ENCODE assay signal across 25 mouse cellular contexts in the genomic region with DNA sequence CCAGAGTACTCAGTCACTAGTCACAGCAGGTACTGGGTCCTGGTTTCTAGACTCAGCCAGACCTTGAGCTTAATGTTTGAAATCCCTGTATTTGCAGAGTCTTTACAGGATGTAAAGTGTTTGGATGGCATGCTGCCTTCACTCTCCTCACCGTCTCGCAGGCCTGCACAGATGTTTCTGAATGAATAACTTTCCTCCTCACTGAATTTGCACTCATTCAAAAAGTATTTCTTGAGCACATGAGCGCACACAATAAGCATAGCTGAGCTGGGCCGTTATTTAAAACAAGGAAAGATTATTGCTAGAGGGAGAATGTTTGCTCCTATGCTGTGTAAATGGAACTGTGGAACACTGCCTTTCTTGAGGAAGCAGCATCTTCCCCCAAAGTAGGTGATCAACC. TPM values are rescaled to one million over a fixed set of nuclear protein-coding genes. Genes with fewer than 3 reads are reported as not detected.
DNase-seq lines count a peak whose midpoint lies in the region; ATAC-seq lines count a peak whose summit lies in the region.
"Had no signal": no experiment of that assay in that cellular context is flagged by ENCODE, and none has a peak within 500 bp of the region (broad histone marks: within the 10 kb centered on the region; RNA-seq: fewer than 3 reads in every experiment).

No protein-coding gene starts in this region.

- no peaks in the 10 kb centered on the region for H3K9me3 ChIP-seq in forebrain, embryonic 14.5 days (replicated peaks; ENCODE audit: control insufficient read depth, low read length)
- no peaks in the 10 kb centered on the region for H3K9me3 ChIP-seq in forebrain, embryonic 11.5 days (ENCODE audit: control insufficient read depth, low read length)
- no peaks in the 10 kb centered on the region for H3K9me3 ChIP-seq in hindbrain, embryonic 16.5 days (ENCODE audit: control insufficient read depth, low read length)
- H3K9me3 ChIP-seq in neural tube, embryonic 15.5 days (replicated peaks): no peaks in the 10 kb centered on the region
- H3K9me3 ChIP-seq: heart, embryonic 12.5 days; limb, embryonic 10.5 days; stomach, embryonic 15.5 days had no signal

- DNase-seq in forebrain, embryonic 14.5 days (ENCODE audit: low spot score): peak; percentile 11
- no peak for DNase-seq in forebrain, embryonic 11.5 days (ENCODE audit: low spot score)
- DNase-seq in retina, postnatal 1 day: peak; percentile 36
- DNase-seq in retina, embryonic 14.5 days (ENCODE audit: low spot score): no peak
- no peak for DNase-seq in frontal cortex, postnatal 36 days (ENCODE audit: low spot score in 2 of 2)
- DNase-seq: cerebellum, adult 11 months; cerebellum, postnatal 25 days; gastrocnemius, adult 2 months; heart, postnatal 36 days; lung, adult 2 months; spleen, adult 18-20 months; thymus, adult 2 months had no signal

- WGBS in forebrain, embryonic 14.5 days: 20% methylated on average over 4 of the region's 4 CpGs
- 41% methylated on average over 4 of the region's 4 CpGs for WGBS in forebrain, embryonic 11.5 days
- WGBS in hindbrain, embryonic 16.5 days: 29% methylated on average over 4 of the region's 4 CpGs
- 37% methylated on average over 4 of the region's 4 CpGs for WGBS in neural tube, embryonic 15.5 days

- H3K4me1 ChIP-seq in forebrain, embryonic 14.5 days (ENCODE audit: control insufficient read depth, insufficient read depth, low read length): no peaks in the 10 kb centered on the region
- peaks cover 2% of the 10 kb centered on the region; the same call in 1 of the 2 replicates for H3K4me1 ChIP-seq in forebrain, embryonic 11.5 days (replicated peaks; ENCODE audit: control insufficient read depth, insufficient read depth, low read length)
- no peaks in the 10 kb centered on the region for H3K4me1 ChIP-seq in hindbrain, embryonic 16.5 days (ENCODE audit: control insufficient read depth, insufficient read depth, low read depth, low read length)
- H3K4me1 ChIP-seq in neural tube, embryonic 15.5 days: peaks cover 13% of the 10 kb centered on the region

- H3K27ac ChIP-seq in forebrain, embryonic 14.5 days (ENCODE audit: low read depth, low read length): no peak overlapping the region
- no peak overlapping the region for H3K27ac ChIP-seq in forebrain, embryonic 11.5 days (ENCODE audit: low read depth, low read length)
- no peak overlapping the region for H3K27ac ChIP-seq in hindbrain, embryonic 16.5 days (ENCODE audit: low read depth, low read length)
- no peak overlapping the region for H3K27ac ChIP-seq in neural tube, embryonic 15.5 days (replicated peaks)
- H3K27ac ChIP-seq: gastrocnemius, adult 2 months; kidney, postnatal 0 days; left cerebral cortex, adult 2 months; limb, embryonic 10.5 days; macrophage; stomach, embryonic 15.5 days had no signal

- H3K9ac ChIP-seq in forebrain, embryonic 14.5 days (ENCODE audit: low read length): no peak overlapping the region
- H3K9ac ChIP-seq in forebrain, embryonic 11.5 days (ENCODE audit: low read length): no peak overlapping the region
- no peak overlapping the region for H3K9ac ChIP-seq in hindbrain, embryonic 16.5 days (ENCODE audit: low read depth, low read length)
- peak overlapping the region; percentile 32; the same call in 1 of the 2 replicates for H3K9ac ChIP-seq in neural tube, embryonic 15.5 days (replicated peaks)
- H3K9ac ChIP-seq: heart, embryonic 12.5 days; stomach, embryonic 15.5 days had no signal

- peak overlapping the region; percentile 10; the same call in 1 of the 2 replicates for H3K4me2 ChIP-seq in forebrain, embryonic 14.5 days (ENCODE audit: low read length)
- no peak overlapping the region for H3K4me2 ChIP-seq in forebrain, embryonic 11.5 days (ENCODE audit: low read depth, low read length, severe bottlenecking)
- peak overlapping the region; percentile 87 for H3K4me2 ChIP-seq in hindbrain, embryonic 16.5 days (ENCODE audit: low read length)
- peak overlapping the region; percentile 82 for H3K4me2 ChIP-seq in neural tube, embryonic 15.5 days
- H3K4me2 ChIP-seq: heart, embryonic 12.5 days; liver, embryonic 11.5 days; stomach, embryonic 15.5 days had no signal

- ATAC-seq in forebrain, embryonic 14.5 days: no peak
- ATAC-seq in forebrain, embryonic 11.5 days (replicated peaks; ENCODE audit: low FRiP score): no peak
- no peak for ATAC-seq in hindbrain, embryonic 16.5 days
- no peak for ATAC-seq in neural tube, embryonic 15.5 days (ENCODE audit: low FRiP score)
- no peak for ATAC-seq in erythroid progenitor cell, adult 5-6 weeks (replicated peaks; ENCODE audit: low FRiP score, poor library complexity, severe bottlenecking)
- ATAC-seq: intestine, postnatal 0 days had no signal

- no peak overlapping the region for H3K4me3 ChIP-seq in forebrain, embryonic 14.5 days (ENCODE audit: low read depth, low read length)
- no peak overlapping the region for H3K4me3 ChIP-seq in forebrain, embryonic 11.5 days (ENCODE audit: low read depth, low read length)
- peak overlapping the region; percentile 64 for H3K4me3 ChIP-seq in hindbrain, embryonic 16.5 days (ENCODE audit: low read length)
- H3K4me3 ChIP-seq in neural tube, embryonic 15.5 days (replicated peaks): peak overlapping the region; percentile 66
- H3K4me3 ChIP-seq: gastrocnemius, adult 2 months; heart, embryonic 12.5 days; limb, embryonic 10.5 days; stomach, embryonic 15.5 days had no signal

- H3K36me3 ChIP-seq in forebrain, embryonic 14.5 days (ENCODE audit: control insufficient read depth, insufficient read depth, low read length): no peaks in the 10 kb centered on the region
- H3K36me3 ChIP-seq in forebrain, embryonic 11.5 days (ENCODE audit: control insufficient read depth, insufficient read depth, low read length): no peaks in the 10 kb centered on the region
- no peaks in the 10 kb centered on the region for H3K36me3 ChIP-seq in hindbrain, embryonic 16.5 days (ENCODE audit: control insufficient read depth, insufficient read depth, low read length)
- H3K36me3 ChIP-seq in neural tube, embryonic 15.5 days: no peaks in the 10 kb centered on the region
- H3K36me3 ChIP-seq: heart, embryonic 12.5 days; limb, embryonic 10.5 days; stomach, embryonic 15.5 days had no signal

- H3K27me3 ChIP-seq in forebrain, embryonic 14.5 days (replicated peaks; ENCODE audit: control insufficient read depth, insufficient read depth, low read length): 0 out of 2 replicates have a peak, but pooled peaks cover 3% of the 10 kb centered on the region
- H3K27me3 ChIP-seq in forebrain, embryonic 11.5 days (ENCODE audit: control insufficient read depth, insufficient read depth, low read length): peaks cover 9% of the 10 kb centered on the region; the same call in 1 of the 2 replicates
- no peaks in the 10 kb centered on the region for H3K27me3 ChIP-seq in hindbrain, embryonic 16.5 days (replicated peaks; ENCODE audit: control insufficient read depth, insufficient read depth, low read length)
- no peaks in the 10 kb centered on the region for H3K27me3 ChIP-seq in neural tube, embryonic 15.5 days (replicated peaks)

RNA-seq across cellular contexts. Expression of gene Hs3st5, which starts 2.9 kb away (rescaled TPM):
- polyA plus RNA-seq in forebrain, embryonic 14.5 days (2014; fragmentation: Nextera tagmentation; extraction: Ambion mirVana): 6.7 and 9.7 TPM in 2 replicates
- polyA plus RNA-seq in forebrain, embryonic 11.5 days (2014; fragmentation: Nextera tagmentation; extraction: Ambion mirVana): 0.93 and 1.4 TPM in 2 replicates
- 29.1 and 36.5 TPM in 2 replicates for polyA plus RNA-seq in hindbrain, embryonic 16.5 days (2015; fragmentation: Nextera tagmentation; extraction: Ambion mirVana)
- polyA plus RNA-seq in neural tube, embryonic 15.5 days (2015; fragmentation: Nextera tagmentation; extraction: Ambion mirVana): 35.9 and 43.7 TPM in 2 replicates
- total RNA-seq in erythroid progenitor cell, adult 5-6 weeks (2015; ENCODE audit: low replicate concordance): not detected in 2 replicates
- total RNA-seq in erythroid progenitor cell, adult 5-6 weeks (2017; ENCODE audit: low replicate concordance): not detected in 2 replicates
- total RNA-seq: granulocyte monocyte progenitor cell, adult 5-6 weeks; monocyte, adult 5-6 weeks had no signal
- polyA plus RNA-seq: macrophage had no signal

Comparison
In these comparisons a context has a peak if more than half of its experiments do, and no peak if none do; other contexts are left out.
1. DNase-seq: peak in forebrain, embryonic 14.5 days (single experiment) and retina, postnatal 1 day (single experiment); none in forebrain, embryonic 11.5 days (single experiment), retina, embryonic 14.5 days (single experiment) and frontal cortex, postnatal 36 days (0 of 2).
2. H3K4me3 ChIP-seq: peak in hindbrain, embryonic 16.5 days (single experiment) and neural tube, embryonic 15.5 days (single experiment); none in forebrain, embryonic 14.5 days (single experiment) and forebrain, embryonic 11.5 days (single experiment).